Mouse (Mus musculus): ENCODE data around the gene Lce1a1.
"Not testable (repeated sequence)": the region's sequence is repeated elsewhere in the genome, so short reads cannot be mapped to it uniquely, and the experiment has no call there.

Gene Lce1a1

DNA sequence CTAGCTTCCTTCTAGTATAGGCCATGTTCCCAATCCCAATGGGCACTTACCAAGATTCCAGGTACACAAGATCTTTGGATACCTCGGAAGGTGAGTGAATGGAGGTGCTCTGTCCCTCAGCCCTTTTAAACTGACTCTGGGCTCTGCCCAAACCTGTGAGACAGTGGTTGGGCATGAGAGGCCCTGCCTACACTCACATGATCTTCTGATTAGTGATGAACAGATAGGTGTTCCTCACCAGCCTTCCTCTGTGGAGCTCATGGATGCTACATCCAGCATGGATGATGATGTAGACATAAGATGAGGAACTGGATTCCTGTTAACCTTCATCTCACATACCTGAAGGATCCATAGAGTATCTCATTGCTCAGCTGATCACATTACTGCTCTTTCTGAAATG, at the start of gene Lce1a1:
TSS of gene Lce1a1 (minus strand) at position 101 of the 400 bp plus-strand sequence.
- no peak for DNase-seq (ENCODE audit: extremely low spot score, low spot score)

DNA sequence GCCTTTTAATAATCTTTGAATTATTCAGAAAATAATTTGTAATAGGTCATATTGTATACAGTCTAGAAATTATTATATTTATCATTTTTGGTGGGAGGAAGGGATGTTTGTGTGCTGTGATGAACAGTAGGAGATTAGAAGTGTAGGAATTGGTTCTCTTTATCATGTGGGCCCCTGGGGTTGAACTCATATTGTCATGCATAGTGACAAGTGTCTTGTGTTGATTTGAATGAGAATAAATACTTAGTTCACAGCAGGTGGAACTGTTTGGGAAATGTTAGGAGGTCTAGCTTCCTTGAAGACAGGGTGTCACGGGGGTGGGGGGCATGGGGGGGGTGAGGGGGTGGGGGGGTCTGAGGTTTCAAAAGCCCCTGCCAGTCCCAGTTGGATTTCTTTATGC, 46.5 kb upstream of the Lce1a1 start:
- DNase-seq (ENCODE audit: extremely low spot score, low spot score), result no peak

DNA sequence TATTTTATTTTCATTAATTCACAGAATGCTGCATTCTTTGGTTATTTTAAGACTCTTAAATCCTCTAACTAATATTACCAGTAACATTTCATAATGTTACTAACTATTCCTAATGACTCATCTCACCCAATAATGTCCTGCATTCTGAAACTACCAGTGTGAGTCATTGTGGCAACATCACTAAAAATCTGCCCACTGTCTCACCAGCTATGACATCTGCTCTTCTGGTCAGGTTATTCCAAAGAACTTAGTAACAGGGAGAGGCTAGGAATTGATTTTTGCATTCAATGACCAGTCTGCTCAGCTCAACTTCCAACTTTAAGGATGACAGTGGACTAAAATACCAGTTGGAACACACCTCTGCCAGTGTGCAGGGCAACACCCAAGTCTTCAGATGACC, 43.6 kb upstream of the Lce1a1 start:
- DNase-seq (ENCODE audit: extremely low spot score, low spot score), result no peak

DNA sequence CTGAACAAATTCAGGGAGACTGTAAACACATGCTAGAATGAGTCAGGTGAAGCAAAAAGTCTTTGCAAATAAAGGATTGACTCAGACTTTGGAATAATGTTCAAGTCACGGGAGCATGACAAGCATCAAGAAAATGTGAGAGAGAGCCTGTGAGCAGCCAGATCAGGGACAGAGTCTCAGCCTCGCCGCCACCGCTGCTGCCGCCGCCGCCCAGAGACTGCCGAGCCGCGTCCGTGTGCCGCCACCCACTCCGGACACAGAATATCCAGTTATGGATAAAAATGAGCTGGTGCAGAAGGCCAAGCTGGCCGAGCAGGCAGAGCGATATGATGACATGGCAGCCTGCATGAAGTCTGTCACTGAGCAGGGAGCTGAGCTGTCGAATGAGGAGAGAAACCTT, 41.0 kb upstream of the Lce1a1 start:
- DNase-seq (ENCODE audit: extremely low spot score, low spot score), result not testable (repeated sequence)

DNA sequence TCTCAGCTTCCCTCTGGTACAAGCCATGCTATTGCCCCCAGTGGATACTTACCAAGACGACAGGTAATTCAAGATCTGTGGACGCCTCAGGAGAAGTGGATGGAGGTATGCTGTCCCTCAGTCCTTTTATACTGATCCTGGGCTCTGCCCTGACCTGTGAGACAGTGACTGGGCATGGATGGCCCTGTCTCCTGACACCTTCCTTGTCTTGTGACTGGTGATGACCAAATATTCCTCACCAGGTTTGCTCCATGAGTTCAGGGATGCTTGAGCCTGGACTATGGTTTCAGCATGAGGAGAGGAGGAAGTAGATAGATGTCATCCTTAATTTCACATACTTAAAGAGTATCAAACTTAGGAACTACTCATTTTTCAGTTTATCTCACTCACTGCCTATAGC, 39.0 kb upstream of the Lce1a1 start, which contains the start of gene Lce1d:
TSS of gene Lce1d (minus strand) at position 101 of the 400 bp plus-strand sequence.
- no peak for DNase-seq (ENCODE audit: extremely low spot score, low spot score)

DNA sequence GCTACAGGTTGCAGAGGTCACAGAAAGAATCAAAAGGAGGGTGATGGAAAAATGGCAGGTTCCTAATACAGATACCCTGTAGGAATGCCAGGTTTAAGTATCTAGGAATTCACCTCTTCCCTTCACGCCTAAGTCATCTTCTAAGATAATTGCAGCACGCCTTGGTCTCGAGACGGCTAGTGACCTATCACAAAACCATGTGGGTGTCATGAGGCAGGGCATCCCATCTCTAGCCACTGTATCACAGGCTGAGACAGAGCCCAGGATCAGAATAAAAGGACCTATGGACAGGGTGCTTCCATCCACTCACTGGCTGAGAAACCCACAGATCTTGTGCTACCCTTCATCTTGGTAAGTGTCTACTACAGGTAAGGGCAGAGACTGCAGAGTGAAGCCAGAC, 30.8 kb upstream of the Lce1a1 start, which contains the start of gene Lce1c:
TSS of gene Lce1c (plus strand) at position 301 of the 400 bp plus-strand sequence.
- no peak for DNase-seq (ENCODE audit: extremely low spot score, low spot score)

DNA sequence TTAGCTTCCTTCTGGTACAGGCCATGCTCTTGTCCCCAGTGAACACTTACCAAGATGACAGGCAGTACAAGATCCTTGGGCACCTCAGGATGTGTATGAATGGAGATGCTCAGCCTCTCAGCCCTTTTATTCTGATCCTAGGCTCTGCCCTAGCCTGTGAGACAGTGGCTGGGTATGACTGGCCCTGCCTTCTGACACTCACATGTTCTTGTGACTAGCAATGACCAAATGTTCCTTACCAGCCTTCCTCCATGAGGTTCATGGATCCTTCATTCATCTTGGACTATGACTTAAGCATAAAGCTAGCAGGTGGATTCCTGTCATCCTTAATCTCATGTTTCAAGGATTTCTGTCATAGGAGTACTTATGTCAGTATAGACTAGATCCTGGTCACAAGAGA, 22.1 kb upstream of the Lce1a1 start, which contains the start of gene Lce1a2:
TSS of gene Lce1a2 (minus strand) at position 101 of the 400 bp plus-strand sequence.
- DNase-seq (ENCODE audit: extremely low spot score, low spot score), result no peak

DNA sequence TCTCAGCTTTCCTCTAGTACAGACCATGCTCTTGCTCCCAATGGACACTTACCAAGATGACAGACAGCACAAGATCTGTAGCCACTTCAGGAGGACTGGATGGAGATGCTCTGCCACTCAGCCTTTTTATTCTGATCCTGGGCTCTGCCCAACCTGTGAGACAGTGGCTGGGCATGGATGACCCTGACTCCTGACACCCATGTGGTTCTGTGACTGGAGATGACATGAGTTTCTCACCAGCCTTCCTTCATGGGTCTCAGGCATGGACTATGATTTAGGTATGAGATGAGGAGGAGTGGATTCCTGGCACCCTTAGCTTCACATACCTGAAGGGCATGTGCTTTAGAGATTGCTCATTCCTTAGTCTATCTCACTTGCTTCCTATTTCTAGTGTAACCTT, 8.7 kb upstream of the Lce1a1 start, which contains the start of gene Lce1b:
TSS of gene Lce1b (minus strand) at position 101 of the 400 bp plus-strand sequence.
- DNase-seq (ENCODE audit: extremely low spot score, low spot score), result no peak

DNA sequence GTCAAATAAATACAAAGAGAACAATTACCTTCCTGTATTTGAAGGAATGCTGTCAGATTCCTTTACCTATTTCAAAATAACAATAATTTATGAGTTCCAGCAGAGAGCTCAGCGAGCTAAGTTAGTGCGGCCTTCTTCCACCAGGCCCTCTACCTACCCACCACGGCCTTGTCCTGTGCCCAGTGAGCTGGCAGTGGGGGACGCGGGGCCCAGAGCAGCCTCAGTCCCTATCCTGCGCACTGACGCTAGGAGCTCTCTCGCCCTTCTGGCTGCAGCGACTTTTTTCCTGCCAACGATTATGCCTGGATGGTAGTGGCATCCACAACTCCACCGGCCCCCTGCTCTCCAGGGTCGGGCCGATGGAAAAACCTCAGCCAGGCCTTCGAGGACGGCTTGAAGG, 8.3 kb downstream of the Lce1a1 start:
- DNase-seq (ENCODE audit: extremely low spot score, low spot score), result no peak

DNA sequence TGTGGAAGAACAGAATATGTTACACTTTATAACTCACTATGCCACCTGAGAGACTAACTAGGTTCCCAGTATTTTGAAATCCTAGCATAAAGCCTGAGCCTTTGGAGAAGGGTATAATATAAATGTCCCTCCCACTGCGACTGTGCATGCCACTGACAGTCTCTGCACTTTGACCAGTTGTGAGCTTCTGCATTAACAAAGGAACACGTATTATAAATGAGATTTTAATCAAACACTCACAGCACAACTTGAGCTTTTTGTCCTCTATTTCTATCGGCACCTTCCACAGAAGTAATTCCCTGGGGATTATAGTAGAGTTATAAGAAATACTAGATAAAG, 9.5 kb downstream of the Lce1a1 start:
- DNase-seq (ENCODE audit: extremely low spot score, low spot score), result no peak

DNA sequence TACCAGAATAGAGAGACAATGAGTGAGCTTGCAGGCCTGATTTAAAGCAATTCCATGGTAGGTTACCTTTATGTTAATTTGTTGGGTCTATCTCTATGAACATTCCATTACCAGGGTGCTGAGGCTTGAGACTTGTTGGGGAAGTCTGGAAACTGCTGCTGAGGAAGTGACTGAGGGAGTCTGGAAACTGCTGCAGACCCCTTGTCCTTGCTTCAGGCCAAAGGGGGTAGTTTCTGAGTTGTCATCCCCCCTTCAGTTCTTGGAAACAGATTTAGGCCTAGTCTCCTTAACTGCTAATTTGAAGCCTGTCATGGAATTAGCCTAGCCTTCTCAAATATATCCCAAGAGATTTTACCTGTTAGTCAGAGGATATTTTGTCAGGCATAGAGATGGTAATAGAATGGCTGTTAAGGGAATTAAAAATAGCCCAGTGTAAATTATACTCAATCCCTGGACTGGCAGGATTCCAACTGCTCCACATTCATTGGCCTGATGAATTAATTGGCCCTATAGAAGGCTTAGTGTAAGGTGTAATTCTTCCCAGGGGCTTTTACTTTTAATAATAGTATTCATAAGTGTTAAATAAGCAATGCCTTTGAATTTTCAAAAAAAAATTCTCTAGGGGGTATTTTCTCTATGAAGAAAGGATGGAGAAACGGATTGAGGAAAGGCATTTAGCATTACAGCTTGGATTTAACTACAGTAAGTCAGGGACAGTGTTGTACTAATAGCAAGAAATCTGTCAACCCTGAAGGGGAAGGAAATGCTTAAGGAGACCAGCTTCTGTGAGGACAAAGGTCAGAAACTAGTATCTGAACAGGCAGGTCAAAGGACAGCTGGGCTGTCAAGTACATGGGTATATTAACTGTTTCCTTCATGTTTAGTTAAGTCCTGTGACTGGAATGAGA, 10.1 kb downstream of the Lce1a1 start:
- no peak for DNase-seq (ENCODE audit: extremely low spot score, low spot score)

DNA sequence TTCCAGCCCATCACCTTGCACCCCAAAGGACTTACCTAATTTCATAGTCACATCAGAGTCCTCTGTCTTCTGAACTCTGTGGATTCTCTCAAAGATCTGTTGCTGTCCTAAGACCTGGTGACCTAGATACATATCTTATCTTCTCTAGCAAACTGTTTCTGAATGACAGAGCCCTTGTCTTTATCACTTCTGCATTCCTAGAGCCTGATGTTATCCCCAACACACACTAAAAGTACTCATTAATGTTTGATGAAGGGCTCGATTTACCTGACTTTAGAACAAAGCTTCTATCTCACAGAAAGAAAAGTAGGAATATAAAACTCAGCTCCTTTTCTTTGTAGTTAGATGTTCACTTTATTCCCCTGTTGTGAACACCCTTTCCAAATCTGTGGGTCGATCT, 26.5 kb downstream of the Lce1a1 start, which contains the start of gene Lce6a:
TSS of gene Lce6a (minus strand) at position 101 of the 400 bp plus-strand sequence.
- DNase-seq (ENCODE audit: extremely low spot score, low spot score), result no peak

DNA sequence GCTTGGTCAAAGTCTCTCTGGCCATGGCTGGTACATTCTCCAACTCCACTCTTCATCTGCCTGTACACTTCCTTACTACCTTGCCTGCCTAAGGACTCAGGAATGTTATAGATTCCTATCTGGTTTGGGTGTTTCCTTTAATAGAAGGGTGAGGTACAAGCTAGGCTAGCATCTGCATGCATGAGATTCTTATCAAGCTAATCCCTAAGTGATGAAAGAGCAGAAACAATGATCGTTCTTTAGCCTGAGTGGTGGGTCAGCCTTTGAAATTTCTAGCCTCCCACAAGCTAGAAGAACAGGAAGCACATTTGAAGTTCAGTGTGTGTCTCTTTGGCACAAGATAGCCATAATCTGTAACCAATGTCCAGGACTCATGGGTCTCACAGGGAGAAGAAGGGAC, 38.3 kb downstream of the Lce1a1 start:
- DNase-seq (ENCODE audit: extremely low spot score, low spot score), result no peak

DNA sequence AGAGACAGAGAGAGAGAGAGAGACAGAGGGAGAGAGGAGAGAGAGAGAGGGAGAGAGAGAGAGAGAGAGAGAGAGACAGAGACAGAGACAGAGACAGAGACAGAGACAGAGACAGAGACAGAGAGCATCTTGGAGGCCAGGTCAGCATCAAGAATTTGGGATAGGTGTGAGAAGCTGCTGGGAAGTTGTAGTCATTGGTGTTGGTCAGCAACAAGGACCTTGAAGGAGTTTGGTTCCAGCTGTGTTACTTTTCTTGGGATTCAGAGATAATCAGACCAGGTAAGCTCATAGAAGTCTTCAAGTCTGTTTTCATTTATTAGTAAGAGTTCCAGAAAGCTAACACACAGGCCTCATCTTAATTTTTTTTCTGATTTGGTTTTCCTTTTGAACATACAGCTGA, 40.7 kb downstream of the Lce1a1 start, which contains the start of gene 2210017I01Rik:
TSS of gene 2210017I01Rik (minus strand) at position 101 of the 400 bp plus-strand sequence.
- DNase-seq (ENCODE audit: extremely low spot score, low spot score), result no peak

DNA sequence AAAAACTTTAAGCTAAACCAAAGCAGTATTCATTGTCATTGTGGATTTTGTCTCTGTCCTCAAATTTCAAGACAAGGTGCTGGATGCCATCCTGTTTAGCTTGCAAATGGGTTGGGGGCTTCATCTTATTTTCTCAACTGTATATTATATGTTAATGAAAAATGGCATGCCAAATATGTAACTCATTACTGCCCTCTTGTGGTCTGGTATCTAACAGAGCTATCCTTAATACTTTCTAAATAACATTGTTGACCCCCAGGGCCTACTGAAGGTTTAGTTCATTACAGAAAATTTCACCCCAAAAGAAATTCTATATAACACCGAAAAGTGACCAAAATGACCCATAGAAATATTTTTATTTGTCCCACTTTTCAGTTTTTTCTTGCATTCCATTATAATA, 45.9 kb downstream of the Lce1a1 start:
- DNase-seq (ENCODE audit: extremely low spot score, low spot score), result no peak

DNA sequence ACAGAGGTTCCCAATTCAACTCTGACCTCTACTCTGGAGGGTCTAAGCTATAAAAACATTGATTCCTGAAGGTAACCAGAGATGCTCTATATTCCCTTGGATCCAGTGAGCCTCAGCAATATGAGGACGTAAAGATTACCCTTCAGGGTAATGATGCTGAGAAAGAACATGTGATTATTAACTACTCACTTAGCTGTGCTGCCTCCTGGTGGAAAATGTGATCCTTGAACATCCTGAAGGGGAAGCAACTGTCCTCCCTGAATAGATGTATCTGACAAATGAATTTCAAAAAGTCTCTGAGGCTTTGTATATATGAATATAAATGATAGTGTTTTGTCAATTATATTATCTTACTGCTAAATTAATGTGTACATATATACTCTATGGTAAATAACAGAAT, 47.7 kb downstream of the Lce1a1 start:
- DNase-seq (ENCODE audit: extremely low spot score, low spot score), result no peak

DNA sequence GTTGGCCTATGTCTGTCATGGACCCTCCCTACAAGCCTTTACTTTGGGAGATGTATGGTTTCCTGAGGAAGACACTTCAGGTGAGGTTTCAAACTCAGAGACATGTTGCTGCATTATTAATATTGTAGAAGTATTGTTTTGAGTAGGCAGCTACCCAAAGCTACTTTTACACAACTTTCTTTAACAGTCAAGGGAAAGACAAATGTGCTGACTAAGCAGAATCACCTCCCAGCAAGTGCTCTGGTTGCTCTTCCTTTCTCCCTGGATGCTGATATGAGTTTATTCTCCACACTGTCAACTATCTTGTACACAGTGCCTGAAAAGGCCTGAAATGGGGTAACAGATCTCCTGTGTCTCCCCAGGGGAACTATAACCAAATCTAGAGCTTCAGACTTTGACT, 48.1 kb downstream of the Lce1a1 start:
- DNase-seq (ENCODE audit: extremely low spot score, low spot score), result no peak

DNA sequence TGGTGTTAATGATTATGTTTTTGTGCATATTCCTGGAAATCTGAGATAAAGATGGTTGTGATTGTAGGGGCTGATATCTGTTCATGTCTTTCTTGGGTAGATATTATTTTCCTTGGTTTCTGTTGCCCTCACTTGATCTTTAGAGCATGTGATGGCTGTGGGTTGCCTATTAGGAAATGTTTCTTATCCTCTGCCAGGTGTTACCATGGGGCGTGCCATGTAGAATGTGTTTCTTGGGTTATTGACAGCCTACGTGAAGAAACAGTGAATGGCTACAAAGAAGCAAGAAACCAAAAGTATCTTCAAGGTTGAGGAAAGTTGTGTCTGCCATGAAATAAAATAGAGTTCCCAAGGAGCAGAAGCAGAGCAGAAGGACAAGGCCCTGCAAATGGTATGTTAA, 49.7 kb downstream of the Lce1a1 start:
- no peak for DNase-seq (ENCODE audit: extremely low spot score, low spot score)
